9 mouse cellular contexts compared by ENCODE assay signal in genomic region chr6:39059547-39060497, GRCm38 (mm10). TPM values are rescaled to one million over a fixed set of nuclear protein-coding genes. Genes with fewer than 3 reads are reported as not detected.
DNase-seq lines count a peak whose midpoint lies in the region; ATAC-seq and TF ChIP-seq lines count a peak whose summit lies in the region.
"Had no signal": no experiment of that assay in that cellular context is flagged by ENCODE, and none has a peak within 500 bp of the region (broad histone marks: within the 10 kb centered on the region; RNA-seq: fewer than 3 reads in every experiment).

No protein-coding gene starts in this region.

- intact Hi-C loops in left cerebral cortex, adult 2 months (cut with DNase I), result loop anchor here (5.0 kb wide), 1 partner anchor 108 kb away; no protein-coding TSS in a partner anchor

- no peaks in the 10 kb centered on the region for H3K27me3 ChIP-seq in forebrain, embryonic 10.5 days (ENCODE audit: poor library complexity, severe bottlenecking)

- no peak for ATAC-seq in CD4-positive, CD25-positive, alpha-beta regulatory T cell, adult 4 months

- 83% methylated on average over 12 of the region's 12 CpGs for WGBS in forebrain, embryonic 10.5 days

- H3K27ac ChIP-seq in forebrain, embryonic 10.5 days, result no peak overlapping the region
- H3K27ac ChIP-seq in left cerebral cortex, adult 2 months, result no peak overlapping the region
- H3K27ac ChIP-seq: embryonic facial prominence, embryonic 10.5 days had no signal

- DNase-seq in embryo, embryonic 10 days (ENCODE audit: low spot score), result peak; percentile 17
- no peak for DNase-seq in embryo, embryonic 10.5 days (ENCODE audit: low spot score)
- peak; percentile 14 for DNase-seq in c-Kit-positive CD71-negative TER-119-negative erythroid progenitor cells, embryonic 14.5 days (ENCODE audit: low read depth)
- DNase-seq in kidney, postnatal 14 days, result peak; percentile 73
- DNase-seq in lung, postnatal 14 days, result peak; percentile 54
- no peak for DNase-seq in forebrain, embryonic 10.5 days (ENCODE audit: extremely low spot score, low spot score)
- no peak for DNase-seq in left cerebral cortex, adult 2 months (ENCODE audit: extremely low spot score in 1 of 2, low spot score in 2 of 2)

- H3K4me1 ChIP-seq in forebrain, embryonic 10.5 days, result peaks cover 24% of the 10 kb centered on the region

- no peak overlapping the region for H3K4me3 ChIP-seq in forebrain, embryonic 10.5 days
- H3K4me3 ChIP-seq in left cerebral cortex, adult 2 months, result no peak overlapping the region
- H3K4me3 ChIP-seq: embryonic facial prominence, embryonic 10.5 days had no signal

- TF ChIP-seq CTCF in left cerebral cortex, adult 2 months (IDR thresholded peaks at IDR 0.05), result no peak

- no peaks in the 10 kb centered on the region for H3K36me3 ChIP-seq in forebrain, embryonic 10.5 days (replicated peaks)
- H3K36me3 ChIP-seq: embryonic facial prominence, embryonic 10.5 days had no signal

- H3K9me3 ChIP-seq in forebrain, embryonic 10.5 days, result no peaks in the 10 kb centered on the region
- H3K9me3 ChIP-seq: embryonic facial prominence, embryonic 10.5 days had no signal

RNA-seq across cellular contexts. Expression of gene Parp12, which starts 58.3 kb away (rescaled TPM):
- polyA plus RNA-seq in forebrain, embryonic 10.5 days (2016; fragmentation: Nextera tagmentation; extraction: Ambion mirVana), result 0.50 and 0.62 TPM in 2 replicates
- total RNA-seq in left cerebral cortex, adult 2 months (2021), result 1 to 10 TPM; 5.2 to 5.5 TPM
- 1 to 10 TPM; 2.7 to 4.3 TPM for polyA plus RNA-seq in CD4-positive, CD25-positive, alpha-beta regulatory T cell, adult 4 months (2017; shearing (Covaris generic))

Comparison
In these comparisons a context has a peak if more than half of its experiments do, and no peak if none do; other contexts are left out.
1. DNase-seq: peak in embryo, embryonic 10 days (single experiment), c-Kit-positive CD71-negative TER-119-negative erythroid progenitor cells, embryonic 14.5 days (single experiment), kidney, postnatal 14 days (single experiment) and lung, postnatal 14 days (single experiment); none in embryo, embryonic 10.5 days (single experiment), forebrain, embryonic 10.5 days (single experiment) and left cerebral cortex, adult 2 months (0 of 2).